Mouse (Mus musculus) kidney, adult 2 months (tissue): ENCODE data around the gene BC030867. TPM values are rescaled to one million over a fixed set of nuclear protein-coding genes. Genes with fewer than 3 reads are reported as not detected.

Experiments used
- DNase-seq: peaks from one replicate; pipeline ENCODE4 v3.0.0; 2021
- H3K27ac ChIP-seq: fragments of 200-500 bp; 2 replicates; pipeline ENCODE4 v1.5.1; 2012; ENCODE audit warnings: low read depth, low read length, control low read depth, inconsistent platforms; ENCODE audit not compliant: insufficient read depth
- H3K27me3 ChIP-seq: fragments of 200-500 bp; replicated peaks from 2 replicates; pipeline ENCODE4 v1.6.1; 2012; ENCODE audit warnings: mild to moderate bottlenecking, moderate library complexity, low read length, inconsistent platforms; ENCODE audit not compliant: control insufficient read depth, insufficient read depth
- H3K36me3 ChIP-seq: fragments of 200-500 bp; 2 replicates; pipeline ENCODE4 v1.6.1; 2012; ENCODE audit warnings: mild to moderate bottlenecking, moderate library complexity, low read length, inconsistent platforms; ENCODE audit not compliant: control insufficient read depth, insufficient read depth
- H3K4me1 ChIP-seq: fragments of 200-500 bp; 2 replicates; pipeline ENCODE4 v1.6.1; 2011; ENCODE audit warnings: low read length; ENCODE audit not compliant: control insufficient read depth, insufficient read depth
- H3K4me3 ChIP-seq: fragments of 200-500 bp; 2 replicates; pipeline ENCODE4 v1.5.1; 2011; ENCODE audit warnings: mild to moderate bottlenecking, low read depth, low read length, control low read depth; ENCODE audit not compliant: insufficient read depth
- CTCF ChIP-seq: fragments of 200-500 bp; conservative IDR thresholded peaks from 2 replicates; pipeline ENCODE4 v1.5.1; 2011; ENCODE audit warnings: low read depth, mild to moderate bottlenecking, control low read depth, low read length, moderate library complexity, mixed read lengths; ENCODE audit not compliant: insufficient read depth, insufficient read length
- POLR2A ChIP-seq: fragments of 200-500 bp; IDR thresholded peaks from one replicate; pipeline ENCODE4 v1.6.1; 2011; ENCODE audit warnings: low read depth, low read length, control low read depth
- WGBS: fragments of 180-500 bp; shearing (Covaris S2); methylation state at CpG from one replicate; pipeline ENCODE4 v1.1.7; 2018; 5-methylcytosine and 5-hydroxymethylcytosine counted together
- polyA plus RNA-seq: library from polyadenylated mRNA; depleted of rRNA; stranded (reverse); fragments of >200 nt; gene quantifications from 2 replicates; pipeline ENCODE4 v1.2.3, GENCODE M21; 2012

The BC030867 gene
- polyA plus RNA-seq, 1 experiment: 0.81 TPM

DNA sequence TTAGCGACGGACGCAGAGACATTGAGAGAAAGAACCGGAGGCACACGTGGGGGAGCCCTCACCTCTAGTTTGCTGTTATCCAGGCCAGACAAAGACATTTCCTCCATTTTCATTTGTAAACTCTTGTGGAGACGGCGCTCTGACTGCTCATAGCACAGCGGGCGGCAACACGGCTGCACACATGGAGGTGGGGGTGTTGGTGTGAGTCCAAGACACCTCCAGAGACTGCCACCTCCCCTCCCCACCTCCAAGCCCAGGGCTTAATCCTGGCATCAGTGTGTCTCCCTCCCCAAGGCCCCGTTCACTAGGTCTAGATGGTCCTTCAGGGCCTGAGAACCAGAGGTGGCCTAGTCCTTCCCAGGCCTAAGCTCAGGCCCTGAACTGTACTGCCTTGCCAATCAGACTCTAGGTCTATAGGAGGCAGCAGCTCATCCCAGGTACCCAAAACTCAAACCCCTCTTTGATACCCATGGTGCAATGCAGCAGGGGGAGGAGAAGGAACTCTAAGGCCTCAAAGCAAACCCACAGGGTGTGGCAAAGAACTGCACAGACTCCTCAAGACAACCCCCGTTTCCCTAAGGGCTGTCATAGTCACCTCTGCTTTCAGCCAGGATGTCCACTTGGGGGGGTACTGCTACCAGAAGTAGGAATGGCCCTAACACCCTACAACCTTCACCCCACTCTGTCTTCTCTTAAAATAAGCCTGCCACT lies 46.4 kb downstream of the BC030867 start:
- Histone ChIP-seq H3K36me3 (no peaks in the 10 kb centered on the region; the same call in 1 of the 2 replicates), H3K4me1 (peaks cover 3% of the 10 kb centered on the region; the same call in 1 of the 2 replicates), H3K4me3 (peak overlapping the region; percentile 91), H3K27me3 (no peaks in the 10 kb centered on the region), H3K27ac (peak overlapping the region; percentile 80)
- no peak for DNase-seq
- TF ChIP-seq CTCF (0 out of 2 replicates have a peak, but pooled peaks have one; percentile 5), POLR2A (no peak)
- 70% methylated on average over 12 of the region's 12 CpGs for WGBS

GRCm38 (mm10) chr11:102295598-102296471 lies 47.2 kb downstream of the BC030867 start:
- Histone ChIP-seq H3K27ac (peak overlapping the region; percentile 80), H3K27me3 (no peaks in the 10 kb centered on the region), H3K4me1 (no peaks in the 10 kb centered on the region; the same call in 1 of the 2 replicates), H3K4me3 (peak overlapping the region; percentile 91), H3K36me3 (no peaks in the 10 kb centered on the region; the same call in 1 of the 2 replicates)
- DNase-seq: peak; percentile 56
- TF ChIP-seq POLR2A: no peak
- TF ChIP-seq CTCF: no peak
- WGBS: under 1% methylated on average over 48 of the region's 73 CpGs

GRCm38 (mm10) chr11:102296491-102297472 lies 48.1 kb downstream of the BC030867 start, which contains the start of gene Atxn7l3:
TSS of gene Atxn7l3 (minus strand) at chr11:102296631.
- Histone ChIP-seq H3K4me1 (no peaks in the 10 kb centered on the region; the same call in 1 of the 2 replicates), H3K27me3 (no peaks in the 10 kb centered on the region), H3K27ac (peak within 1 kb of the TSS; percentile 96), H3K36me3 (no peaks in the 10 kb centered on the region; the same call in 1 of the 2 replicates), H3K4me3 (peak within 1 kb of the TSS; percentile 91)
- peak; percentile 99 for DNase-seq
- peak; percentile 49 for TF ChIP-seq POLR2A
- no peak for TF ChIP-seq CTCF
- under 1% methylated on average over 95 of the region's 125 CpGs for WGBS

GRCm38 (mm10) chr11:102297577-102298556 lies 49.2 kb downstream of the BC030867 start:
- 22% methylated on average over 27 of the region's 27 CpGs for WGBS
- Histone ChIP-seq H3K4me3 (peak overlapping the region; percentile 88), H3K4me1 (no peaks in the 10 kb centered on the region; the same call in 1 of the 2 replicates), H3K27me3 (no peaks in the 10 kb centered on the region), H3K36me3 (no peaks in the 10 kb centered on the region), H3K27ac (peak overlapping the region; percentile 96)
- no peak for DNase-seq
- no peak for TF ChIP-seq POLR2A
- TF ChIP-seq CTCF: no peak

- TF ChIP-seq CTCF (peak; percentile 48), POLR2A (no peak)
- WGBS: 4% methylated on average over 1 of the region's 1 CpGs
Measured at GRCm38 (mm10) chr11:102299839-102300238, 51.2 kb downstream of the BC030867 start.

More at GRCm38 (mm10) chr11:102299839-102300238, 51.2 kb downstream of the BC030867 start:
- Histone ChIP-seq H3K36me3 (no peaks in the 10 kb centered on the region), H3K27me3 (no peaks in the 10 kb centered on the region), H3K4me1 (no peaks in the 10 kb centered on the region; the same call in 1 of the 2 replicates), H3K27ac (no peak overlapping the region), H3K4me3 (no peak overlapping the region)
- DNase-seq: peak; percentile 69
